Mouse (Mus musculus): Measurements from ENCODE around the gene Bcar3.

Gene Bcar3

GRCm38 (mm10) chr3:122511721-122512619 is 218.0 kb downstream of the Bcar3 start:
- no peak for DNase-seq (ENCODE audit: low spot score)

GRCm38 (mm10) chr3:122512725-122513375 is 218.9 kb downstream of the Bcar3 start:
- DNase-seq (ENCODE audit: low spot score): no peak

DNA sequence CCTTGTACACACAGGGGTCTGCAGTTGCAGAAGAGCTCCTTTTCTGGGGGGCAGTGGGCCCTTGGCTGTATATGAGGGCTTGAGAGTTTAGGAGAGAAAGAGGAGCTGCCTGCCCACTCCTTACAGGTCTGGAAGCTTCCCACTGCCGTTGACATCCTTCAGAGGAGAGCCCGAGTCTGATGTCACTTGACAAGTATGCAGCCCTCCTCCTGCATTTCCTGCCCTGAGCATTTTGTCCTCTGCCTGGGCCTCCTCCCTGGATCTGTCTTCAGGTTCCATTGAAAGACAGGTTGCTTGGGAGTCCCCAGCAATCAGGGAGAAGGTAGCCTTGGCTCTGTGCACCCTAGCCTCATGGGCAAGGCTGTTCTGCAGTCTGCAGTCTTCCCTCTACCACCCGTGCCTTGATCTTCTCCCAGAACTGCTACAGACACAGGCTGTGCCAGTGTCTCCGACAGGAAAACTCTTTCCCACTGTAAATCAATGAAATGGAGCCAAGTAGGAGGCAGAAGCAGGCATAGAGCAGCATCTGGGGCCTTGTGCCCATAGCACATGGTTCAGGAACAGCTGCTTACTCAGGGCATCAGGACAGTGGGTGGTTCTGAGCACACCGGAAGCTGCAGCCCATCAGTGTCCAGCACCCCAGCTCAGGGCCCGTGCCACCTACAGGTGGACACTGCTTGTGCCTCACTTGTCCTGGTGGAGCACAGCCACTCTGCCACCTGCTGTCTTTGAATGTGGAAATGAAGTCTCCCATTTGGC is 221.8 kb downstream of the Bcar3 start:
- DNase-seq (ENCODE audit: low spot score): no peak

DNA sequence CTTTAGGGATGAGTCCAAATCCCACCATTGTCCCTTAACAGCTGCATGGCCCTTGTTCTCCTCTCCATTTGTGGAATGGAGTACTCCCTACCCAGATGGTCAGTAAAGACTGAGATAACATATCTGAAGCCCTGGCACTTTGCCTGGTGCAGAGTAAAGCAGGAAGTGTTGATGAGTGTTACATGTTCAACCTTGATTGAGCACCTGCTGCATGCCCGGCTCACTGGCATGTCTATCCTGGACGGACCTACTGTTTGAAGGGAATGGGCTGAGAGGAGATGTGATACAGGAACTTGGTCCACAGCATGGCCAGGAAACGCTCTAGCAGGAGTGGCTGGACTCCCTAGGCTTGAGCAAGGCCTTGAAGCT is 222.4 kb downstream of the Bcar3 start:
- no peak for DNase-seq (ENCODE audit: low spot score)

DNA sequence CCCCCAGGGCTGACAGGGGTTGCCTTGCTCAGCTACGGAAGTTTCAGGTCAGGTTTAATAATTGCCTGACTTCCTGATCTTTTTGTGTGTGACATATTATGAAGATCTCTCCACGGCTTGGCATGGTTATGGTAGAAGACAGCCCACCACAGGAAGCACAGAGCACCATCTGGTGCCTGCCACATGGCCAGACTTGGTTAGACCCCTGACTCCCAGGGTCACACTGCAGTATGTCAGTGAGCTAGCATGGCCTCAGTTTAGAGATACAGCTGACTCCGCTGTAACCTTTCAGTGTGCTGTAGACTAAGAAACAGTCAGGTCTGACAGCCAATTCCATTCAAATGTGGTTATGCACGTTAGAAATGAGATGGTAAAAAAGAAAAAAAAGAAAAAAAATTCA is 223.8 kb downstream of the Bcar3 start:
- DNase-seq (ENCODE audit: low spot score): peak; percentile 69

DNA sequence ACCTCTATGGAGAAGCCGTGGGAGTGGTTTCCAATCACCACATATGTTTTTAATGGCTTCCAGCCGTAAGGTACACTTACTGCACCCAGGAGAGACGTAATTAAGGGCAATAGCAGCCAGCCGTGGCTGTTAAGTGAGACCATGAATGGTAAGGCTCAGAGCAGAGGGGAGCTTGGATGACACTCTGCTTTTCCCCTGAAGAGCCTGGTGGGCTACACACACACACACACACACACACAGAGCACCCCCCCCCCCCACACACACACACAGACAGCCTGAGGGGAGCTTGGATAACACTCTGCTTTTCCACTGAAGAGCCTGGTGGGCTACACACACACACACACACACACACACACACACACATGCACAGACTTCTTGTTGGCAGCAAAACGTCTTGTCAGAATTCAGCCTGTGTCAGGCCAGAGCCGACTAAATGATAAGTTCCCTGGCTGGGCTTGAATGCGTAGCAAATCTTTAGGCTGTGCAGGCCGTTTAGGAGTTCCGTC is 224.3 kb downstream of the Bcar3 start:
- DNase-seq (ENCODE audit: low spot score): peak; percentile 79

GRCm38 (mm10) chr3:122519082-122519481 is 225.1 kb downstream of the Bcar3 start:
- DNase-seq (ENCODE audit: low spot score): peak; percentile 43

- no peak for DNase-seq (ENCODE audit: low spot score)
Measured at GRCm38 (mm10) chr3:122520365-122520764, 226.4 kb downstream of the Bcar3 start.

- no peak for DNase-seq (ENCODE audit: low spot score)
Measured at GRCm38 (mm10) chr3:122520875-122521274, 226.9 kb downstream of the Bcar3 start.

DNA sequence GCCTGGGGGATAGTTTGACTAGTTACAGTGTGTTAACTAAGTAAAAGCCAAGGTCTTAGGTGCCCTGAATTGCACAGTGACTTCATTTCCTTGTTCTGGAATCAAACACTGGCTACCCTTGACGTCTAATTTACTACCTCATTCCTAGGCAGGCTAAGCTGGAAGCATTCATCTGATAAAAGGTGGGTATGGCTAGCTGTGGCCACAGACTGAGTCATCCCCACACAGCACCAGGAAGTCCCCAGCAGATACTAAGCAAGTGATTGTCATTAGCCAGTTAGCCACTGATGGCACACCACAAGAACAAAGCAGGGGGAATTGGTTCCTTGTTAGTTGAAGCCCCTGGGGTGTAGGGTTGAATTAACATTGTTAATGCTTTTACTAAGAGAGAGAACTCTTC is 227.4 kb downstream of the Bcar3 start:
- DNase-seq (ENCODE audit: low spot score): no peak

- no peak for DNase-seq (ENCODE audit: low spot score)
Measured at GRCm38 (mm10) chr3:122528477-122528876, 234.5 kb downstream of the Bcar3 start.

- no peak for DNase-seq (ENCODE audit: low spot score)
Measured at GRCm38 (mm10) chr3:122535938-122536703, 242.2 kb downstream of the Bcar3 start.

DNA sequence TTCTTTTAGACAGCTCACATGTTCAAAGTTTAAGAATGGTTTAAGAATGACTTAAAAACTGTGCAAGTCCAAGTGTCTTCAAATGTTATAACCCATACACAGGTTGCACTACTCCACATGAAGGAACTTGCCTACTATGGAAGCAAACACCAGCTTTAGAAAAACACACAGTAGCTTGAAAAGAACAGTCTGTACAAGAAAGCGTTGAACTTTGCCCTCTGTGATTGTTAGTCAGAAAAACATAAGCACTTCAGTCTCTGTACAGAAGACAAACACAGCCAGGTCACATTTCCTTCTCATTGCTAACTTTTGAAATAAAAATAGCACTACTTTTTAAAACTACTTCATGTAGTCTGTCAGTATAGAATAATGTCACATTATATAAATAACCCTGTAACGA is 244.9 kb downstream of the Bcar3 start:
- DNase-seq (ENCODE audit: low spot score): no peak

- no peak for DNase-seq (ENCODE audit: low spot score)
Measured at GRCm38 (mm10) chr3:122539961-122540690, 246.2 kb downstream of the Bcar3 start.

DNA sequence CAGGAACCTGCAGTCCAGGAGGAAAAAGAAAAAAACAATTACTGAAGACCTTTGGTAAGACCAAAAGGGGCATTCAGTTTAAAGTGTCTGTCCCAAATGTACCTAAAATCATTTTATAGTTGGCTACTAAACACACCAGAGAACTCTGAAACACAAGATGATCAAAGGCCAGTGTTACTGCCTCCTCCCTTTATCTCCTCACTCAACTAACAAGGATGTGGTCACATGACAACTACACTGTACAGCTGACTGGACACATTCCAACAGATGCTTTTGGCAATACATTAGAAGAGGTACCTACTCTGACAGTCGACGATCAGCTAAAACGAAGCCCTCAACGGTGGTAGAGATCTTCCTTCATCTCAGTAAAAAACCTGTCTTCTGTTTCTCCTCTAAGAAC is 247.0 kb downstream of the Bcar3 start:
- DNase-seq (ENCODE audit: low spot score): no peak

DNA sequence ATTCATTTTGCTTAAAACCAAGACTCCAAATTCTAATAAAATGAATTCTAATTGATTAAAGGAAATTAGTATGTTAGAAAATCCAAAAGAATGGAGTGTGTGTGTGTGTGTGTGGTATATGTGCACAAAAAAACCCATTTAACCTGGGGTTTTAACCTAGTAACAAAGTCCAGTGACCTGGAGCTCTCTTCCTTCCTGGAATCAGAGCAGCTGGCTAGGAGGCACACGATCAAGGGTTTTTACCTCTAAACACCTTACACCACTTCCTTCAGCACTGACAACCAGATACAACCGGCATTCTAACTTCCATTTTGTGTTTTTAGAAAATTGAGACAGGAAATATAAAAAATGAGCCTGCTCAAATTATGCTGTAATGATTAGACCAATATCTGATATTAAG is 251.4 kb downstream of the Bcar3 start:
- DNase-seq (ENCODE audit: low spot score): no peak

- DNase-seq (ENCODE audit: low spot score): no peak
Measured at GRCm38 (mm10) chr3:122547469-122547868, 253.5 kb downstream of the Bcar3 start.

GRCm38 (mm10) chr3:122551174-122551573 is 257.2 kb downstream of the Bcar3 start:
- no peak for DNase-seq (ENCODE audit: low spot score)

DNA sequence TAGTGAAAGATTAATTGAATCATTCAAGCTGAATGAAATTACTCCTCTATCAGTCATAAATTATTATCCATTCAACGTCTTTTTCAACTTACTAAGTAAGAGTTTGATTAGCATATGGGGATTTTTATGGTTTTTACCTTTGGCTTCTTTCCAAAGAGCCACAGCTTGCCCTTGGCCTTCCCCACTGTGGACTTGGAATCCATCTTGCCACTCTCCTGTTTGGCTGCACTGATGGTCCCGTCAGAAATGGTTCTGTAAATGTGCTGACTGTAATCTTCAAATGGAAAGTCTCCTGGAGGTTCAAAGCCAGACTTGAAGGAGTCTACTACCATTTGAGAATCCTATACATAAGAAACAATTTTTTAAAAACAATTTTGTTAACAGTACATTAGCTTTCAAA is 263.8 kb downstream of the Bcar3 start:
- no peak for DNase-seq (ENCODE audit: low spot score)

DNA sequence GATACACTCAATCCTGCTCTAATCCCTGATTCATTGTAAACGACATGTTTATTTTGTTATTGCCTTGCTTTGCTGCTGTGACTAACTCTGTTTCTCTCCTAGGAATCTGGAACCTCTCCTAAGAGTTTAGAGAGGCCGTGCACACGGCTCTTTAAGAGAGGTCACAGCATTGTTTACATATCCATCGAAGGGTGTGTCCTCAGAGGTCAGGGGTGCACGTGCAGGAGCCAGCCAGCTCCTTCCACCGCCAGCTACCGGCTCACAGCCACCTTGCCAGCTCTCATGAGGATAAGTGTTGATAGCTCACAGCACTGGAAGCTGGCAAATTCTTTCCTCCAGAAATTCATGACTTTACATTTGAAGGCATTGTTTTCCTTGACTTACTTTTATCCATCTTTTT is 271.3 kb downstream of the Bcar3 start:
- DNase-seq (ENCODE audit: low spot score): peak; percentile 69

DNA sequence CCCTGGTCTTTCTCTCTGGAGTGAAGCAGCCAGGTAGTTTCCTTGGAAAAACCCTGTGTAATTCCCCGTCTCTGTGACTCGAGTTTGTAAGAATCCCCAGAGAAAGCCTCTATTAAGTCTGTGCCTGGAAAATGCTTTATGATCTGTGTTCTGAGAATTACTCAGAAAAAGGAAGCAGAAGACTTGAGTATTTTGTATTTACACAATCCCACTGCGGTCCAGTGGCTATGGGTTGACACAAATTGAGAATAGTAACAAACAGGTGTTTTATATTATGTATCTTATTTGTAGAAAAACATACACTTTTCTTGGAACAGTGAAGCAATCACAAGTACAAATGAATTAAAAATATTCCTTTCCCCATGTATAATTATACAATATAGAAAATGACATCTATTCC is 272.2 kb downstream of the Bcar3 start:
- DNase-seq (ENCODE audit: low spot score): no peak
